Mouse (Mus musculus) heart, postnatal 0 days (tissue): ENCODE results near the gene Kctd15.

Source experiments
- CTCF ChIP-seq: IDR thresholded peaks from 2 replicates; pipeline ENCODE4 v1.5.1; 2016; ENCODE audit warnings: antibody characterized with exemption, control low read depth, low read depth
- EP300 ChIP-seq: IDR thresholded peaks from 2 replicates; pipeline ENCODE4 v1.6.1; 2016; ENCODE audit warnings: antibody characterized with exemption, low read depth

DNA sequence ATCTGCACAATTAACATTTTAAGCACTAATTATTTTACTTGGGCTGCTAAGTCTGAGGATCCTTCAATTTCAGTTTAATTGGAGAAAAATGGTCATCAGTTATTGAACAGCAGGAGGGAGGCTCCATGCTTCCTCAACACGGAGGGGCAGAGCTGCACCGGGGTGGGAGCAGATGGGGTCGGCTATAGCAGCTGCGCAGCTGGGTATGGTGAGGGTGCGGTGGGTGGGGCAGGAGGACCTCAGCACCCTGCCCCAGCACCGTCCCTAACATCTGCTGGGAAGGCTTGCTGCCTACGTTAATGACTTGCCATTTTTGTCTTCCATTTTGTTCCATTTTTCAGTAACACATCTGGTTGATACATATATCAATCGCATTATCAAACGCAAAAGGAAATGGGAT, 39.6 kb upstream of the Kctd15 start:
- TF ChIP-seq CTCF (no peak), EP300 (no peak)
